ENCODE assay signal across 22 mouse cellular contexts in the genomic region with DNA sequence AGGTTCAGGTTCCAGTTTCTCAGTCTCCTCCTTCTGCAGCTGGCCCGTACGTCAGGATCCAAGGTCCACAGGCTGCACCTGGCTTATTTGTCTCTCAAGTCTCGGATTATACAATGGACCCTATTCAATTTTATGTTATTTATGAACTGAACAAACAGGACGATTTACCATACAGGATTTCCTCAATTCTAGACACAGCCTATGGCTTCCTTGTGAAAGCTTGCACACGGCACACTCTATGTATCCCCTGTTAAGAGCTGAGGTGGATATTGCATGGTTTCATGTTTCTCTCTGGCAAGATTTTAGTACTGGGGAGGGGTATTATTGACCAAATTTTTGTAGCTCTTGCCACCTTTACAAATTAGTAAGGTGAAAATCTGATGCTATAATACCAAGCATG.
A peak's percentile ranks its signal among the peaks of the same experiment; 100 is the strongest.
DNase-seq lines count a peak whose midpoint lies in the region; ATAC-seq lines count a peak whose summit lies in the region.
"Had no signal": no experiment of that assay in that cellular context is flagged by ENCODE, and none has a peak within 500 bp of the region (broad histone marks: within the 10 kb centered on the region; RNA-seq: fewer than 3 reads in every experiment).

No protein-coding gene starts in this region.

- H3K27ac ChIP-seq in kidney, embryonic 16.5 days (ENCODE audit: low read length): no peak overlapping the region
- H3K27ac ChIP-seq in intestine, embryonic 16.5 days (ENCODE audit: low read length): no peak overlapping the region
- H3K27ac ChIP-seq: embryonic facial prominence, embryonic 13.5 days; embryonic facial prominence, embryonic 15.5 days; forebrain, embryonic 10.5 days; forebrain, embryonic 12.5 days had no signal

- ATAC-seq in kidney, embryonic 16.5 days (ENCODE audit: low FRiP score, low TSS enrichment): 0 out of 2 replicates have a peak, but pooled peaks have one; percentile 19
- peak; percentile 38; the same call in 1 of the 2 replicates for ATAC-seq in intestine, embryonic 16.5 days

- H3K36me3 ChIP-seq in kidney, embryonic 16.5 days (ENCODE audit: insufficient read depth, low read length): no peaks in the 10 kb centered on the region
- H3K36me3 ChIP-seq in intestine, embryonic 16.5 days (ENCODE audit: control insufficient read depth, insufficient read depth, low read length): no peaks in the 10 kb centered on the region
- H3K36me3 ChIP-seq: embryonic facial prominence, embryonic 13.5 days; embryonic facial prominence, embryonic 15.5 days; forebrain, embryonic 10.5 days; forebrain, embryonic 12.5 days had no signal

- no peaks in the 10 kb centered on the region for H3K9me3 ChIP-seq in kidney, embryonic 16.5 days (ENCODE audit: low read length)
- no peaks in the 10 kb centered on the region for H3K9me3 ChIP-seq in intestine, embryonic 16.5 days (ENCODE audit: control insufficient read depth, low read length)
- H3K9me3 ChIP-seq: embryonic facial prominence, embryonic 13.5 days; embryonic facial prominence, embryonic 15.5 days; forebrain, embryonic 10.5 days; forebrain, embryonic 12.5 days had no signal

- WGBS in kidney, embryonic 16.5 days: 79% methylated on average over 5 of the region's 5 CpGs
- WGBS in intestine, embryonic 16.5 days: 77% methylated on average over 5 of the region's 5 CpGs
- WGBS in large intestine, adult 2 months: 34% methylated on average over 5 of the region's 5 CpGs

- H3K9ac ChIP-seq in kidney, embryonic 16.5 days (replicated peaks; ENCODE audit: low read length): no peak overlapping the region
- no peak overlapping the region for H3K9ac ChIP-seq in intestine, embryonic 16.5 days (ENCODE audit: low read depth, low read length)
- H3K9ac ChIP-seq: embryonic facial prominence, embryonic 13.5 days; embryonic facial prominence, embryonic 15.5 days; forebrain, embryonic 12.5 days had no signal

- H3K4me3 ChIP-seq in kidney, embryonic 16.5 days (ENCODE audit: low read length): no peak overlapping the region
- H3K4me3 ChIP-seq in intestine, embryonic 16.5 days (ENCODE audit: low read length): no peak overlapping the region
- H3K4me3 ChIP-seq: embryonic facial prominence, embryonic 13.5 days; embryonic facial prominence, embryonic 15.5 days; erythroblast, embryonic 14.5 days; forebrain, embryonic 10.5 days; forebrain, embryonic 12.5 days had no signal

- no peak overlapping the region for H3K4me2 ChIP-seq in kidney, embryonic 16.5 days (replicated peaks; ENCODE audit: low read depth, low read length)
- no peak overlapping the region for H3K4me2 ChIP-seq in intestine, embryonic 16.5 days (ENCODE audit: low read depth, low read length)
- H3K4me2 ChIP-seq: embryonic facial prominence, embryonic 13.5 days; embryonic facial prominence, embryonic 15.5 days; forebrain, embryonic 12.5 days had no signal

- no peak for DNase-seq in kidney, postnatal 25 days
- peak; percentile 45 for DNase-seq in large intestine, adult 2 months (ENCODE audit: low read depth, low spot score)
- DNase-seq in layer of hippocampus, postnatal 10 days (ENCODE audit: low spot score in 2 of 2): no peak
- no peak for DNase-seq in right cerebral cortex, postnatal 4 days
- DNase-seq in frontal cortex, postnatal 25 days (ENCODE audit: low spot score in 2 of 2): no peak
- DNase-seq: adrenal gland, adult 2 months; adrenal gland, postnatal 10 days; adrenal gland, postnatal 25 days; cerebellum, adult 11 months; cerebellum, adult 18-20 months; cerebellum, adult 8-10 months; cerebellum, adult 9-11 months; cerebellum, postnatal 14 days; cerebellum, postnatal 36 days; embryo, embryonic 11 days had no signal

- H3K27me3 ChIP-seq in kidney, embryonic 16.5 days (ENCODE audit: insufficient read depth, low read length): no peaks in the 10 kb centered on the region
- H3K27me3 ChIP-seq in intestine, embryonic 16.5 days (replicated peaks; ENCODE audit: control insufficient read depth, insufficient read depth, low read length): no peaks in the 10 kb centered on the region
- H3K27me3 ChIP-seq: embryonic facial prominence, embryonic 13.5 days; embryonic facial prominence, embryonic 15.5 days; forebrain, embryonic 12.5 days had no signal

- peaks cover 7% of the 10 kb centered on the region for H3K4me1 ChIP-seq in kidney, embryonic 16.5 days (ENCODE audit: insufficient read depth, low read length)
- H3K4me1 ChIP-seq in intestine, embryonic 16.5 days (ENCODE audit: control insufficient read depth, insufficient read depth, low read length): no peaks in the 10 kb centered on the region
- H3K4me1 ChIP-seq: embryonic facial prominence, embryonic 15.5 days; forebrain, embryonic 12.5 days had no signal
